ENCODE assay signal across 18 mouse cellular contexts in genomic region chr4:110120761-110121160, GRCm38 (mm10).
DNase-seq lines count a peak whose midpoint lies in the region; ATAC-seq and TF ChIP-seq lines count a peak whose summit lies in the region.
"Had no signal": no experiment of that assay in that cellular context is flagged by ENCODE, and none has a peak within 500 bp of the region (broad histone marks: within the 10 kb centered on the region; RNA-seq: fewer than 3 reads in every experiment).

No protein-coding gene starts in this region.

- H3K27ac ChIP-seq in kidney, postnatal 0 days, result no peak overlapping the region
- no peak overlapping the region for H3K27ac ChIP-seq in forebrain, postnatal 0 days (ENCODE audit: low read depth, low read length)
- peak overlapping the region; percentile 73 for H3K27ac ChIP-seq in hindbrain, embryonic 16.5 days (ENCODE audit: low read depth, low read length)
- peak overlapping the region; percentile 91 for H3K27ac ChIP-seq in neural tube, embryonic 13.5 days (replicated peaks)
- no peak overlapping the region for H3K27ac ChIP-seq in heart, embryonic 12.5 days (ENCODE audit: poor library complexity, severe bottlenecking)
- H3K27ac ChIP-seq: limb, embryonic 12.5 days; liver, embryonic 14.5 days had no signal

- DNase-seq in kidney, postnatal 0 days (ENCODE audit: low spot score), result peak; percentile 22
- DNase-seq in kidney, adult 18-20 months, result no peak
- peak; percentile 20 for DNase-seq in forebrain, postnatal 0 days
- DNase-seq in yolk sac, embryonic 10.5 days (ENCODE audit: low spot score), result no peak
- DNase-seq: adrenal gland, adult 2 months; cerebellum, adult 8-10 months; heart, adult 18-20 months; heart, postnatal 10 days; right cerebral cortex, adult 18-20 months had no signal

- 19% methylated on average over 9 of the region's 9 CpGs for WGBS in kidney, postnatal 0 days
- WGBS in forebrain, postnatal 0 days, result 50% methylated on average over 9 of the region's 9 CpGs
- 26% methylated on average over 9 of the region's 9 CpGs for WGBS in hindbrain, embryonic 16.5 days
- 7% methylated on average over 9 of the region's 9 CpGs for WGBS in neural tube, embryonic 13.5 days
- WGBS in heart, embryonic 12.5 days, result 83% methylated on average over 9 of the region's 9 CpGs

- H3K4me1 ChIP-seq in kidney, postnatal 0 days (replicated peaks; ENCODE audit: insufficient read depth, low read length), result 0 out of 2 replicates have a peak, but pooled peaks cover 4% of the 10 kb centered on the region
- H3K4me1 ChIP-seq in forebrain, postnatal 0 days (ENCODE audit: insufficient read depth), result 0 out of 2 replicates have a peak, but pooled peaks cover 3% of the 10 kb centered on the region
- H3K4me1 ChIP-seq in hindbrain, embryonic 16.5 days (ENCODE audit: control insufficient read depth, insufficient read depth, low read depth, low read length), result peaks cover 7% of the 10 kb centered on the region
- peaks cover 40% of the 10 kb centered on the region for H3K4me1 ChIP-seq in neural tube, embryonic 13.5 days (replicated peaks)
- no peaks in the 10 kb centered on the region for H3K4me1 ChIP-seq in heart, embryonic 12.5 days (replicated peaks)

- no peaks in the 10 kb centered on the region for H3K27me3 ChIP-seq in kidney, postnatal 0 days (ENCODE audit: insufficient read depth, low read length)
- no peaks in the 10 kb centered on the region for H3K27me3 ChIP-seq in forebrain, postnatal 0 days (ENCODE audit: insufficient read depth, low read length)
- H3K27me3 ChIP-seq in hindbrain, embryonic 16.5 days (replicated peaks; ENCODE audit: control insufficient read depth, insufficient read depth, low read length), result no peaks in the 10 kb centered on the region
- no peaks in the 10 kb centered on the region for H3K27me3 ChIP-seq in neural tube, embryonic 13.5 days
- H3K27me3 ChIP-seq in heart, embryonic 12.5 days (replicated peaks), result no peaks in the 10 kb centered on the region
- H3K27me3 ChIP-seq: limb, embryonic 12.5 days; midbrain, embryonic 12.5 days had no signal

- H3K36me3 ChIP-seq in kidney, postnatal 0 days (ENCODE audit: insufficient read depth, low read length), result no peaks in the 10 kb centered on the region
- no peaks in the 10 kb centered on the region for H3K36me3 ChIP-seq in forebrain, postnatal 0 days (ENCODE audit: insufficient read depth)
- H3K36me3 ChIP-seq in hindbrain, embryonic 16.5 days (ENCODE audit: control insufficient read depth, insufficient read depth, low read length), result no peaks in the 10 kb centered on the region
- no peaks in the 10 kb centered on the region for H3K36me3 ChIP-seq in neural tube, embryonic 13.5 days
- H3K36me3 ChIP-seq in heart, embryonic 12.5 days, result no peaks in the 10 kb centered on the region
- H3K36me3 ChIP-seq: limb, embryonic 12.5 days; midbrain, embryonic 12.5 days had no signal

- H3K9me3 ChIP-seq in kidney, postnatal 0 days (replicated peaks; ENCODE audit: low read length), result no peaks in the 10 kb centered on the region
- no peaks in the 10 kb centered on the region for H3K9me3 ChIP-seq in forebrain, postnatal 0 days (ENCODE audit: low read length)
- no peaks in the 10 kb centered on the region for H3K9me3 ChIP-seq in hindbrain, embryonic 16.5 days (ENCODE audit: control insufficient read depth, low read length)
- H3K9me3 ChIP-seq in neural tube, embryonic 13.5 days, result no peaks in the 10 kb centered on the region
- no peaks in the 10 kb centered on the region for H3K9me3 ChIP-seq in heart, embryonic 12.5 days (replicated peaks)
- H3K9me3 ChIP-seq: limb, embryonic 12.5 days; midbrain, embryonic 12.5 days had no signal

- no peak for ATAC-seq in kidney, postnatal 0 days (replicated peaks; ENCODE audit: low FRiP score, low read depth)
- peak; percentile 51; the same call in 1 of the 2 replicates for ATAC-seq in forebrain, postnatal 0 days
- ATAC-seq in hindbrain, embryonic 16.5 days, result peak; percentile 73
- peak; percentile 87 for ATAC-seq in neural tube, embryonic 13.5 days (ENCODE audit: low read depth)
- ATAC-seq in heart, embryonic 12.5 days (ENCODE audit: insufficient number of reproducible peaks, low FRiP score), result no peak
- ATAC-seq: CD4-positive, CD25-positive, alpha-beta regulatory T cell, adult 4 months; intestine, embryonic 16.5 days had no signal

- H3K4me3 ChIP-seq in kidney, postnatal 0 days (replicated peaks; ENCODE audit: low read depth, low read length), result no peak overlapping the region
- H3K4me3 ChIP-seq in forebrain, postnatal 0 days (ENCODE audit: low read depth, low read length), result no peak overlapping the region
- H3K4me3 ChIP-seq in hindbrain, embryonic 16.5 days (ENCODE audit: low read length), result no peak overlapping the region
- H3K4me3 ChIP-seq in neural tube, embryonic 13.5 days, result no peak overlapping the region
- no peak overlapping the region for H3K4me3 ChIP-seq in heart, embryonic 12.5 days
- H3K4me3 ChIP-seq: erythroblast, embryonic 14.5 days; limb, embryonic 12.5 days; midbrain, embryonic 12.5 days had no signal

- no peak overlapping the region for H3K9ac ChIP-seq in kidney, postnatal 0 days (ENCODE audit: low read depth, low read length)
- no peak overlapping the region; the same call in 1 of the 2 replicates for H3K9ac ChIP-seq in forebrain, postnatal 0 days
- no peak overlapping the region for H3K9ac ChIP-seq in hindbrain, embryonic 16.5 days (ENCODE audit: low read depth, low read length)
- H3K9ac ChIP-seq in neural tube, embryonic 13.5 days, result no peak overlapping the region
- H3K9ac ChIP-seq in heart, embryonic 12.5 days, result no peak overlapping the region
- H3K9ac ChIP-seq: limb, embryonic 12.5 days; liver, embryonic 14.5 days; midbrain, embryonic 12.5 days had no signal

- no peak overlapping the region for H3K4me2 ChIP-seq in kidney, postnatal 0 days (ENCODE audit: low read length)
- H3K4me2 ChIP-seq in forebrain, postnatal 0 days (ENCODE audit: low read depth), result no peak overlapping the region
- H3K4me2 ChIP-seq in hindbrain, embryonic 16.5 days (ENCODE audit: low read length), result peak overlapping the region; percentile 26; the same call in 1 of the 2 replicates
- H3K4me2 ChIP-seq in neural tube, embryonic 13.5 days, result peak overlapping the region; percentile 17
- H3K4me2 ChIP-seq in heart, embryonic 12.5 days, result no peak overlapping the region
- H3K4me2 ChIP-seq: limb, embryonic 12.5 days; midbrain, embryonic 12.5 days had no signal

- no peak for TF ChIP-seq CTCF in kidney, postnatal 0 days (IDR thresholded peaks at IDR 0.05; ENCODE audit: low read depth)
- no peak for TF ChIP-seq CTCF in forebrain, postnatal 0 days (IDR thresholded peaks at IDR 0.05; ENCODE audit: low read depth)

Comparison
In these comparisons a context has a peak if more than half of its experiments do, and no peak if none do; other contexts are left out.
1. DNase-seq: peak in kidney, postnatal 0 days (single experiment) and forebrain, postnatal 0 days (single experiment); none in kidney, adult 18-20 months (single experiment) and yolk sac, embryonic 10.5 days (single experiment).
2. ATAC-seq: peak in forebrain, postnatal 0 days (single experiment), hindbrain, embryonic 16.5 days (single experiment) and neural tube, embryonic 13.5 days (single experiment); none in kidney, postnatal 0 days (single experiment) and heart, embryonic 12.5 days (single experiment).
3. H3K27ac ChIP-seq: peak in hindbrain, embryonic 16.5 days (single experiment) and neural tube, embryonic 13.5 days (single experiment); none in kidney, postnatal 0 days (single experiment), forebrain, postnatal 0 days (single experiment) and heart, embryonic 12.5 days (single experiment).
4. H3K4me2 ChIP-seq: peak in hindbrain, embryonic 16.5 days (single experiment) and neural tube, embryonic 13.5 days (single experiment); none in kidney, postnatal 0 days (single experiment), forebrain, postnatal 0 days (single experiment) and heart, embryonic 12.5 days (single experiment).